Mouse (Mus musculus): ENCODE measurements around the gene Spata21. TPM values are rescaled to one million over a fixed set of nuclear protein-coding genes. Genes with fewer than 3 reads are reported as not detected.

Spata21 gene
- polyA plus RNA-seq, 1 experiment from 2014 or later = not detected

- no peaks in the 10 kb centered on the region for H3K27me3 ChIP-seq (ENCODE audit: control insufficient read depth, insufficient read depth, low read length)
- H3K4me2 ChIP-seq (ENCODE audit: low read depth, low read length) = no peak overlapping the region
- no peak overlapping the region for H3K27ac ChIP-seq (replicated peaks; ENCODE audit: low read depth, low read length)
- H3K9me3 ChIP-seq (replicated peaks; ENCODE audit: control insufficient read depth, low read length) = no peaks in the 10 kb centered on the region
- WGBS = 96% methylated on average over 10 of the region's 10 CpGs
- H3K4me1 ChIP-seq (ENCODE audit: control insufficient read depth, insufficient read depth, low read length) = peaks cover 4% of the 10 kb centered on the region; the same call in 1 of the 2 replicates
- DNase-seq (ENCODE audit: low spot score) = no peak
- ATAC-seq (replicated peaks; ENCODE audit: insufficient number of reproducible peaks, low FRiP score, low TSS enrichment, low read depth) = no peak
- no peak overlapping the region for H3K9ac ChIP-seq (replicated peaks; ENCODE audit: low read length)
- no peak overlapping the region for H3K4me3 ChIP-seq (ENCODE audit: low read depth, low read length)
- H3K36me3 ChIP-seq (replicated peaks; ENCODE audit: control insufficient read depth, insufficient read depth, low read depth, low read length) = no peaks in the 10 kb centered on the region
These were observed 31.2 kb upstream of the Spata21 start for GRCm38 (mm10) chr4:141056970-141057369.

GRCm38 (mm10) chr4:141058835-141059234 is 29.3 kb upstream of the Spata21 start:
- Histone ChIP-seq H3K4me1 (ENCODE audit: control insufficient read depth, insufficient read depth, low read length) (no peaks in the 10 kb centered on the region; the same call in 1 of the 2 replicates), H3K4me3 (ENCODE audit: low read depth, low read length) (no peak overlapping the region), H3K4me2 (ENCODE audit: low read depth, low read length) (no peak overlapping the region), H3K27ac (replicated peaks; ENCODE audit: low read depth, low read length) (no peak overlapping the region), H3K9me3 (replicated peaks; ENCODE audit: control insufficient read depth, low read length) (no peaks in the 10 kb centered on the region), H3K9ac (replicated peaks; ENCODE audit: low read length) (no peak overlapping the region), H3K27me3 (ENCODE audit: control insufficient read depth, insufficient read depth, low read length) (no peaks in the 10 kb centered on the region), H3K36me3 (replicated peaks; ENCODE audit: control insufficient read depth, insufficient read depth, low read depth, low read length) (no peaks in the 10 kb centered on the region)
- DNase-seq (ENCODE audit: low spot score) (no peak), ATAC-seq (replicated peaks; ENCODE audit: insufficient number of reproducible peaks, low FRiP score, low TSS enrichment, low read depth) (no peak)
- 84% methylated on average over 9 of the region's 9 CpGs for WGBS

- Histone ChIP-seq H3K27me3 (ENCODE audit: control insufficient read depth, insufficient read depth, low read length) (no peaks in the 10 kb centered on the region), H3K4me2 (ENCODE audit: low read depth, low read length) (peak overlapping the region; percentile 80), H3K9ac (replicated peaks; ENCODE audit: low read length) (peak overlapping the region; percentile 83), H3K4me1 (ENCODE audit: control insufficient read depth, insufficient read depth, low read length) (no peaks in the 10 kb centered on the region), H3K36me3 (replicated peaks; ENCODE audit: control insufficient read depth, insufficient read depth, low read depth, low read length) (no peaks in the 10 kb centered on the region), H3K4me3 (ENCODE audit: low read depth, low read length) (peak overlapping the region; percentile 67), H3K9me3 (replicated peaks; ENCODE audit: control insufficient read depth, low read length) (no peaks in the 10 kb centered on the region), H3K27ac (replicated peaks; ENCODE audit: low read depth, low read length) (peak overlapping the region; percentile 83)
- ATAC-seq (replicated peaks; ENCODE audit: insufficient number of reproducible peaks, low FRiP score, low TSS enrichment, low read depth) (no peak), DNase-seq (ENCODE audit: low spot score) (peak; percentile 33)
- WGBS = 1% methylated on average over 31 of the region's 32 CpGs
These were observed 28.3 kb upstream of the Spata21 start for GRCm38 (mm10) chr4:141059616-141060425.

- Histone ChIP-seq H3K4me1 (ENCODE audit: control insufficient read depth, insufficient read depth, low read length) (no peaks in the 10 kb centered on the region), H3K36me3 (replicated peaks; ENCODE audit: control insufficient read depth, insufficient read depth, low read depth, low read length) (no peaks in the 10 kb centered on the region), H3K9me3 (replicated peaks; ENCODE audit: control insufficient read depth, low read length) (no peaks in the 10 kb centered on the region), H3K9ac (replicated peaks; ENCODE audit: low read length) (peak within 1 kb of the TSS; percentile 83), H3K4me2 (ENCODE audit: low read depth, low read length) (peak within 1 kb of the TSS; percentile 80), H3K27me3 (ENCODE audit: control insufficient read depth, insufficient read depth, low read length) (no peaks in the 10 kb centered on the region), H3K4me3 (ENCODE audit: low read depth, low read length) (peak within 1 kb of the TSS; percentile 67), H3K27ac (replicated peaks; ENCODE audit: low read depth, low read length) (peak within 1 kb of the TSS; percentile 83)
- ATAC-seq (replicated peaks; ENCODE audit: insufficient number of reproducible peaks, low FRiP score, low TSS enrichment, low read depth) = peak; percentile 91
- peak; percentile 100 for DNase-seq (ENCODE audit: low spot score)
- WGBS = under 1% methylated on average over 66 of the region's 77 CpGs
These were observed 27.5 kb upstream of the Spata21 start, which contains the start of gene Crocc for GRCm38 (mm10) chr4:141060426-141061301. Gene Crocc (minus strand): TSS chr4:141060550.

- no peak overlapping the region for H3K9ac ChIP-seq (replicated peaks; ENCODE audit: low read length)
- no peaks in the 10 kb centered on the region for H3K9me3 ChIP-seq (replicated peaks; ENCODE audit: control insufficient read depth, low read length)
- H3K36me3 ChIP-seq (replicated peaks; ENCODE audit: control insufficient read depth, insufficient read depth, low read depth, low read length) = peaks cover 4% of the 10 kb centered on the region
- no peaks in the 10 kb centered on the region for H3K4me1 ChIP-seq (ENCODE audit: control insufficient read depth, insufficient read depth, low read length)
- H3K27ac ChIP-seq (replicated peaks; ENCODE audit: low read depth, low read length) = no peak overlapping the region
- no peak overlapping the region for H3K4me2 ChIP-seq (ENCODE audit: low read depth, low read length)
- no peak overlapping the region for H3K4me3 ChIP-seq (ENCODE audit: low read depth, low read length)
- no peaks in the 10 kb centered on the region for H3K27me3 ChIP-seq (ENCODE audit: control insufficient read depth, insufficient read depth, low read length)
- DNase-seq (ENCODE audit: low spot score) (no peak), ATAC-seq (replicated peaks; ENCODE audit: insufficient number of reproducible peaks, low FRiP score, low TSS enrichment, low read depth) (no peak)
- WGBS = 79% methylated on average over 4 of the region's 4 CpGs
These were observed 24.0 kb upstream of the Spata21 start for GRCm38 (mm10) chr4:141064104-141064659.

- ATAC-seq (replicated peaks; ENCODE audit: insufficient number of reproducible peaks, low FRiP score, low TSS enrichment, low read depth) = no peak
- H3K27ac ChIP-seq (replicated peaks; ENCODE audit: low read depth, low read length) = no peak overlapping the region
- WGBS = 7% methylated on average over 8 of the region's 8 CpGs
These were observed 23.0 kb upstream of the Spata21 start for GRCm38 (mm10) chr4:141065123-141065522.

GRCm38 (mm10) chr4:141066709-141067515 is 21.2 kb upstream of the Spata21 start:
- Histone ChIP-seq H3K4me1 (ENCODE audit: control insufficient read depth, insufficient read depth, low read length) (no peaks in the 10 kb centered on the region), H3K27ac (replicated peaks; ENCODE audit: low read depth, low read length) (no peak overlapping the region), H3K27me3 (ENCODE audit: control insufficient read depth, insufficient read depth, low read length) (no peaks in the 10 kb centered on the region), H3K9ac (replicated peaks; ENCODE audit: low read length) (no peak overlapping the region), H3K36me3 (replicated peaks; ENCODE audit: control insufficient read depth, insufficient read depth, low read depth, low read length) (peaks cover 6% of the 10 kb centered on the region), H3K9me3 (replicated peaks; ENCODE audit: control insufficient read depth, low read length) (no peaks in the 10 kb centered on the region), H3K4me3 (ENCODE audit: low read depth, low read length) (no peak overlapping the region), H3K4me2 (ENCODE audit: low read depth, low read length) (no peak overlapping the region)
- ATAC-seq (replicated peaks; ENCODE audit: insufficient number of reproducible peaks, low FRiP score, low TSS enrichment, low read depth) = no peak
- 86% methylated on average over 12 of the region's 12 CpGs for WGBS
- DNase-seq (ENCODE audit: low spot score) = no peak

More at GRCm38 (mm10) chr4:141065123-141065522, 23.0 kb upstream of the Spata21 start:
- peak; percentile 92 for DNase-seq (ENCODE audit: low spot score)
- Histone ChIP-seq H3K4me1 (ENCODE audit: control insufficient read depth, insufficient read depth, low read length) (no peaks in the 10 kb centered on the region), H3K9ac (replicated peaks; ENCODE audit: low read length) (no peak overlapping the region), H3K9me3 (replicated peaks; ENCODE audit: control insufficient read depth, low read length) (no peaks in the 10 kb centered on the region), H3K36me3 (replicated peaks; ENCODE audit: control insufficient read depth, insufficient read depth, low read depth, low read length) (peaks cover 6% of the 10 kb centered on the region), H3K4me2 (ENCODE audit: low read depth, low read length) (no peak overlapping the region), H3K4me3 (ENCODE audit: low read depth, low read length) (no peak overlapping the region), H3K27me3 (ENCODE audit: control insufficient read depth, insufficient read depth, low read length) (no peaks in the 10 kb centered on the region)
